Mouse (Mus musculus) ES-E14 (cell line): ENCODE data around the gene Mrgprb4. TPM values are rescaled to one million over a fixed set of nuclear protein-coding genes. Genes with fewer than 3 reads are reported as not detected.

Experiments
- DNase-seq: peaks from one replicate; pipeline ENCODE4 v3.0.0-alpha.2; 2013; ENCODE audit warnings: low read depth, low spot score
- H3K27ac ChIP-seq: 2 replicates; pipeline ENCODE4 v1.5.1; 2012; ENCODE audit warnings: low read depth, mild to moderate bottlenecking, low read length, moderate library complexity, mixed read lengths; ENCODE audit not compliant: poor library complexity, insufficient read depth, severe bottlenecking
- H3K36me3 ChIP-seq: 2 replicates; pipeline ENCODE4 v1.6.1; 2012; ENCODE audit warnings: mild to moderate bottlenecking, low read length, moderate library complexity, mixed read lengths; ENCODE audit not compliant: control insufficient read depth, poor library complexity, insufficient read depth, severe bottlenecking
- H3K4me1 ChIP-seq, 2 experiments: fragments of 150-350 bp in 1 of 2; sonication (generic) in 1 of 2; 2 replicates each; pipeline ENCODE4 v1.6.1; 2012; ENCODE audit warnings: low read length in 2 of 2, mild to moderate bottlenecking in 1 of 2, mixed read lengths in 1 of 2; ENCODE audit not compliant: control insufficient read depth in 2 of 2, insufficient read depth in 2 of 2, poor library complexity in 1 of 2
- H3K4me3 ChIP-seq, 2 experiments: fragments of 150-350 bp in 1 of 2; sonication (generic) in 1 of 2; 2 replicates each; pipeline ENCODE4 v1.5.1; 2012; ENCODE audit warnings: low read length in 2 of 2, low read depth in 1 of 2, mild to moderate bottlenecking in 1 of 2, mixed read lengths in 1 of 2; ENCODE audit not compliant: insufficient read depth in 1 of 2, poor library complexity in 1 of 2, severe bottlenecking in 1 of 2
- H3K9ac ChIP-seq: 2 replicates; pipeline ENCODE4 v1.6.1; 2012; ENCODE audit warnings: low read depth, mild to moderate bottlenecking, low read length, mixed read lengths; ENCODE audit not compliant: poor library complexity, insufficient read depth, severe bottlenecking
- H3K9me3 ChIP-seq: fragments of 150-350 bp; sonication (generic); 2 replicates; pipeline ENCODE4 v1.6.1; 2012; ENCODE audit warnings: low read depth, mild to moderate bottlenecking, low read length; ENCODE audit not compliant: control insufficient read depth, insufficient read depth
- CHD2 ChIP-seq: IDR thresholded peaks from 2 replicates; pipeline ENCODE4 v1.6.1; 2014; ENCODE audit warnings: mild to moderate bottlenecking, low read depth, low read length, inconsistent platforms
- HCFC1 ChIP-seq: IDR thresholded peaks from 2 replicates; pipeline ENCODE4 v1.6.1; 2012; ENCODE audit warnings: low read length, inconsistent platforms, borderline replicate concordance; ENCODE audit not compliant: insufficient read depth
- MAFK ChIP-seq: IDR thresholded peaks from 2 replicates; pipeline ENCODE4 v1.6.1; 2014; ENCODE audit warnings: mild to moderate bottlenecking, low read depth, low read length, inconsistent platforms; ENCODE audit not compliant: insufficient read depth
- ZC3H11A ChIP-seq: IDR thresholded peaks from 2 replicates; pipeline ENCODE4 v1.6.1; 2012; ENCODE audit warnings: low read depth, mild to moderate bottlenecking, inconsistent platforms, low read length, borderline replicate concordance
- ZNF384 ChIP-seq: IDR thresholded peaks from 2 replicates; pipeline ENCODE4 v1.6.1; 2012; ENCODE audit warnings: low read depth, low read length, inconsistent platforms
- in situ Hi-C, 2 experiments: fragments of 600-800 bp; cut with MboI; formaldehyde crosslinking; loops; one replicate each; pipeline ENCODE4 v1.15.1; 2025; ENCODE audit warnings: low sequenced_read_pairs in 2 of 2, inconsistent platforms in 1 of 2; ENCODE audit not compliant: unreplicated experiment in 2 of 2
- total RNA-seq: library from RNA; depleted of rRNA; stranded (reverse); fragments of 300-350 nt; gene quantifications from 2 replicates; pipeline ENCODE4 v1.2.3, GENCODE M21; 2012; rRNA removed

Mrgprb4 gene
- total RNA-seq = not detected in 2 replicates

- in situ Hi-C loops = no loop called here
- H3K4me1 ChIP-seq = no peaks in the 10 kb centered on the region
- H3K36me3 ChIP-seq = no peaks in the 10 kb centered on the region
- DNase-seq = no peak
- TF ChIP-seq MAFK (no peak), HCFC1 (no peak), CHD2 (no peak), ZC3H11A (no peak), ZNF384 (no peak)
- no peak within 1 kb of the TSS for H3K4me3 ChIP-seq
- H3K9me3 ChIP-seq = no peaks in the 10 kb centered on the region
- H3K9ac ChIP-seq = no peak within 1 kb of the TSS
- H3K27ac ChIP-seq = no peak within 1 kb of the TSS
Observed at GRCm38 (mm10) chr7:48199188-48199587, at the start of gene Mrgprb4. TSS of gene Mrgprb4 (minus strand) at chr7:48199288.

GRCm38 (mm10) chr7:48226114-48226513 is 27.0 kb upstream of the Mrgprb4 start:
- no peak overlapping the region for H3K9ac ChIP-seq
- TF ChIP-seq MAFK (no peak), HCFC1 (no peak), ZNF384 (no peak), ZC3H11A (no peak), CHD2 (no peak)
- H3K4me1 ChIP-seq = no peaks in the 10 kb centered on the region
- H3K27ac ChIP-seq = no peak overlapping the region
- no peaks in the 10 kb centered on the region for H3K36me3 ChIP-seq
- H3K9me3 ChIP-seq = no peaks in the 10 kb centered on the region
- DNase-seq = no peak
- in situ Hi-C loops = no loop called here
- H3K4me3 ChIP-seq = no peak overlapping the region

- no peaks in the 10 kb centered on the region for H3K9me3 ChIP-seq
- H3K9ac ChIP-seq = no peak overlapping the region
- no peak for DNase-seq
- in situ Hi-C loops = no loop called here
- no peak overlapping the region for H3K4me3 ChIP-seq
- no peaks in the 10 kb centered on the region for H3K36me3 ChIP-seq
- no peak overlapping the region for H3K27ac ChIP-seq
- no peaks in the 10 kb centered on the region for H3K4me1 ChIP-seq
- TF ChIP-seq ZC3H11A = no peak
- no peak for TF ChIP-seq CHD2
- no peak for TF ChIP-seq MAFK
- no peak for TF ChIP-seq HCFC1
- no peak for TF ChIP-seq ZNF384
Observed at GRCm38 (mm10) chr7:48225065-48225464, 26.0 kb upstream of the Mrgprb4 start.

GRCm38 (mm10) chr7:48168919-48169318 is 30.2 kb downstream of the Mrgprb4 start, which contains the start of gene Mrgprb5:
TSS of gene Mrgprb5 (minus strand) at chr7:48169019.
- H3K4me1 ChIP-seq = no peaks in the 10 kb centered on the region
- H3K4me3 ChIP-seq = no peak within 1 kb of the TSS
- TF ChIP-seq ZNF384 (no peak), MAFK (no peak), ZC3H11A (no peak), HCFC1 (no peak), CHD2 (no peak)
- no peak within 1 kb of the TSS for H3K9ac ChIP-seq
- no peaks in the 10 kb centered on the region for H3K9me3 ChIP-seq
- in situ Hi-C loops = no loop called here
- no peaks in the 10 kb centered on the region for H3K36me3 ChIP-seq
- no peak for DNase-seq
- H3K27ac ChIP-seq = no peak within 1 kb of the TSS

- no peaks in the 10 kb centered on the region for H3K36me3 ChIP-seq
- in situ Hi-C loops = no loop called here
- no peak overlapping the region for H3K4me3 ChIP-seq
- no peak overlapping the region for H3K9ac ChIP-seq
- no peak for TF ChIP-seq CHD2
- TF ChIP-seq ZNF384 = no peak
- TF ChIP-seq ZC3H11A = no peak
- no peak for TF ChIP-seq MAFK
- TF ChIP-seq HCFC1 = no peak
- H3K4me1 ChIP-seq = no peaks in the 10 kb centered on the region
- no peaks in the 10 kb centered on the region for H3K9me3 ChIP-seq
- no peak overlapping the region for H3K27ac ChIP-seq
- DNase-seq = no peak
Observed at GRCm38 (mm10) chr7:48167471-48167870, 31.6 kb downstream of the Mrgprb4 start.
